Mouse (Mus musculus): ENCODE results near the gene Phgr1. TPM values are rescaled to one million over a fixed set of nuclear protein-coding genes. Genes with fewer than 3 reads are reported as not detected.
A peak's percentile ranks its signal among the peaks of the same experiment; 100 is the strongest.

The Phgr1 gene
- polyA plus RNA-seq, 1 experiment from 2014 or later = not detected

DNA sequence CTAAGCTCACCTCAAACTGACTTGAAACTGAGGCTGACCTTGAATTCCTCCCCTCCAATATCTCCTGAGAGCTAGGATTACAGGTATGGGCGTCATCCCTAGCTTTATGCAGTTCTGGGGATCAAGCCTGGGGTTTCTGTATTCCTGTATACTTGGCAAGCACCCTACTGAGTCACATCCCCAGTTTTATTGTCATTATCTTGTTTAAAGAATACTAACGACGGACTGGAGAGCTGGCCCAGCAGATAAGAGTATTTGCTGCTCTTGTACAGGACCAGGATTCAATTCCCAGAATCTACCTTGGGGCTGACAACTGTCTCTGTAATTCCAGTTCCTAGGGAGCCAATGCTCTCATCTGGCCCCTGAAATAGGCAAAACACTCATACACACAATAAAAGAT is 33.2 kb downstream of the Phgr1 start:
- Histone ChIP-seq H3K9me3 (replicated peaks) (no peaks in the 10 kb centered on the region), H3K9ac (peak overlapping the region; percentile 47), H3K27me3 (replicated peaks) (no peaks in the 10 kb centered on the region), H3K36me3 (no peaks in the 10 kb centered on the region), H3K27ac (peak overlapping the region; percentile 98), H3K4me2 (peak overlapping the region; percentile 17), H3K4me1 (peaks cover 54% of the 10 kb centered on the region), H3K4me3 (no peak overlapping the region)
- 13% methylated on average over 3 of the region's 3 CpGs for WGBS (ENCODE audit: insufficient replicate concordance)
- ATAC-seq = peak; percentile 68

- H3K36me3 ChIP-seq = no peaks in the 10 kb centered on the region
- no peak for ATAC-seq
Measured at GRCm38 (mm10) chr2:118806860-118807259, 34.3 kb downstream of the Phgr1 start.

DNA sequence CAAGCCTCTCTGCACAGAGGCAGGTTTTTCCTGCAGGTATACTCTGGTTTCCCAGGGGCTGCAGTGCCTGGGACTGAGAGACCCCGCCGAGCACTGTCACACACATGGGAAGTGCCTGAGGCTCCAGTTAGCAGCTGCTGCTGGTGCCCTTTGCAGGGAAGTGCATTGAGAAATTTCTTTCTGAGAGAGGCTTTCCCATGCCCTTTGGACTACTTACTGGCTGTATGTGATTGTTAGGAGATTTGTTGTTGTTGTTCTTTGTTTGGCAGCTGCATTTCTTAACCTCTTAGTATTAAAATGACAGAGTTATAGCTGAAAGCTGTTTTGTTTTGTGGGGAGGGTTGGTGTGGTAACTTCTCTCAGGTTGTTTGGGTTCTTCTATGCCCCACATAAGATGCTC is 38.3 kb downstream of the Phgr1 start:
- no peak for ATAC-seq
- Histone ChIP-seq H3K4me1 (peaks cover 38% of the 10 kb centered on the region), H3K27ac (no peak overlapping the region), H3K36me3 (peaks cover 8% of the 10 kb centered on the region), H3K9me3 (replicated peaks) (no peaks in the 10 kb centered on the region), H3K27me3 (replicated peaks) (no peaks in the 10 kb centered on the region), H3K4me2 (no peak overlapping the region), H3K4me3 (no peak overlapping the region), H3K9ac (no peak overlapping the region)
- 66% methylated on average over 2 of the region's 2 CpGs for WGBS (ENCODE audit: insufficient replicate concordance)

More at GRCm38 (mm10) chr2:118806860-118807259, 34.3 kb downstream of the Phgr1 start:
- Histone ChIP-seq H3K27ac (peak overlapping the region; percentile 98), H3K9me3 (replicated peaks) (no peaks in the 10 kb centered on the region), H3K4me3 (no peak overlapping the region), H3K4me2 (no peak overlapping the region), H3K4me1 (peaks cover 50% of the 10 kb centered on the region), H3K9ac (peak overlapping the region; percentile 47; the same call in 1 of the 2 replicates), H3K27me3 (replicated peaks) (no peaks in the 10 kb centered on the region)
- 64% methylated on average over 4 of the region's 4 CpGs for WGBS (ENCODE audit: insufficient replicate concordance)

DNA sequence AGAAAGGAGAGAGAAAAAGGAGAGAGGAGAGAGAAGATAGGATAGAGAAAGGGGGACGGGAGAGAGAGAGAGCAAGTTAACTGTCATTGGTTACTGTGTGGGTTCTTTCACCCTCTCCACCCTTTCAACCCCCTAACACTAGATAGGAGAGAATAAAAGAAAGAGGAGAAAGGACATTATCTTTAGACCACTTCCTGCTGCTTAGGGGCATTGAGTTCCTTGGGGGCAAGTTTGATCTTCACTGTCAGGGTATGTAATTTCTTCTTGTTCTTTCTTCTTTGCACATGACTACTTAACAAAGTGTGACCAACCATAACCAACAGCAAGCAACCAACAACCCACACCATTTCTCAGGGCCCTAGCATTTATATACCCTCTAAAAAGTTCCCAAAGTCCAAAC is 40.2 kb downstream of the Phgr1 start:
- no peak for ATAC-seq
- Histone ChIP-seq H3K36me3 (peaks cover 23% of the 10 kb centered on the region), H3K4me2 (no peak overlapping the region), H3K4me3 (no peak overlapping the region), H3K27ac (no peak overlapping the region), H3K4me1 (peaks cover 27% of the 10 kb centered on the region), H3K27me3 (replicated peaks) (no peaks in the 10 kb centered on the region), H3K9ac (no peak overlapping the region), H3K9me3 (replicated peaks) (no peaks in the 10 kb centered on the region)
- 15% methylated on average over 1 of the region's 1 CpGs for WGBS (ENCODE audit: insufficient replicate concordance)

DNA sequence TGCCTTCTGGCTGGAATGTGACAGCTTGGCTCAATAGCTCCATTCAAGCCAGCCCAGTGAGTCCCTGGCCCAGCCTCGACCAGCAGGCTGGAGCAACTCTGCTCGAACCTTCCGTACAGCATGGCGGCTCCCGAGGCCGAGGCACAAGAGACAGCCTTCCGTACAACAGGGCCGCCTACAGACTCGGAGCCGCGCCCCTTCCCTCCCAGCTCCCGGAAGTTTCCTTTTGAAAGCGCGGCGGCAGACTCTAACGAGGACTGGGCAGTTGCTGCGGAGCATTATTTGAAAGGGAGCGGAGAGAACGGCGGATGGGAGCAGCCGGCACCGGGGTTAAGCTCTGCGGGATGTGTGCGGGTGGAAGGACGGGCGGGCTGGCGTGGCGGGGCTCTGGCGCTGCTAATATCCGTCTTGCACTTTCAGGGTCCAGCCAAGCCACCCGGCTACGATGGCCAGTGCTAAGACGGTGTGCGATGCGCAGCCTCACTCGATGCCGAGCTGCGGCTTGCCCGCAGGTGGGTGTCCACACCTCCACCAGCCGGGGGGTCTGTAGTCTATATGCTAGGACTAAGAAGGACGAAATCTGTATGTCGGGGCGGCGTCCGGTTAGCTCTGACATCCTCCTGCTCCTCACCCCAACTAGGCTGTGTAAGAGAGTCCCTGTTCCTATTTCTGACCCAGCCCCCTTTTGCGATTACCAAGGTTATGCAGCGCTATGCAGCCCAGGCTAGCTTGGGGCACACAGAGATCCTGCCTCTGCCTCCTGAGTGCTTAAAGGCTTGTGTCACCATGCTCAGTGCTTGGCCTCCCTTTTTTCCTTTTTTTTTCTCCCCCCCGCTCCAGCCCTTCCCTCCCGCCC is 41.6 kb downstream of the Phgr1 start, which contains the start of gene Knstrn:
Gene Knstrn, plus strand, starts transcription at position 23 of the 856 bp plus-strand sequence.
- peaks cover 27% of the 10 kb centered on the region for H3K4me1 ChIP-seq
- peak within 1 kb of the TSS; percentile 90 for H3K9ac ChIP-seq
- H3K4me2 ChIP-seq = peak within 1 kb of the TSS; percentile 81
- H3K9me3 ChIP-seq (replicated peaks) = peaks cover 2% of the 10 kb centered on the region; the same call in 1 of the 2 replicates
- peak within 1 kb of the TSS; percentile 87 for H3K4me3 ChIP-seq
- peak within 1 kb of the TSS; percentile 91 for H3K27ac ChIP-seq
- WGBS (ENCODE audit: insufficient replicate concordance) = under 1% methylated on average over 49 of the region's 49 CpGs
- peak; percentile 95 for ATAC-seq
- peaks cover 38% of the 10 kb centered on the region for H3K36me3 ChIP-seq
- H3K27me3 ChIP-seq (replicated peaks) = no peaks in the 10 kb centered on the region

DNA sequence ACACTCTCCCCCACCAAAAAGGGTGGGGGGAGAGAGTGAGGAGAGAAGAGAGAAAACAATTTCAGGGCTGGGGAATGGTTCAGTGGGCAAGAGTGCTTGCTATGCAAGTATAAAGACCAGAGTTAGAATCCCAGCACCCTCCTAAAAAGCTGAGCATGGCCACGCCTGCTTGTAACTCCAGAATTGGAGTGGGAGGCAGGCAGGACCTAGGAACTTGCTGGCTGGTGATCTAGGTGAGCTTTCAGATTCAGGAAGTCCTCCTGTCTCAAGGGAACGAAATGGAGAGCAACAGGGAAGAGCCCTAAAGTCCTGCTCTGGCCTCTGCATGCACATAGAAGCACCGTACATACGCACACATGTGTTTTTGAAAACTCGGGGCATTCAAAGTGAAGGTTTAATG is 50.2 kb downstream of the Phgr1 start:
- Histone ChIP-seq H3K9me3 (replicated peaks) (peaks cover 17% of the 10 kb centered on the region; the same call in 1 of the 2 replicates), H3K9ac (no peak overlapping the region), H3K27me3 (replicated peaks) (no peaks in the 10 kb centered on the region), H3K36me3 (peaks cover 91% of the 10 kb centered on the region), H3K4me2 (no peak overlapping the region), H3K4me1 (no peaks in the 10 kb centered on the region), H3K4me3 (no peak overlapping the region), H3K27ac (no peak overlapping the region)
- no peak for ATAC-seq
- 79% methylated on average over 5 of the region's 5 CpGs for WGBS (ENCODE audit: insufficient replicate concordance)

- no peak overlapping the region for H3K9ac ChIP-seq
- H3K4me3 ChIP-seq = no peak overlapping the region
- no peak overlapping the region for H3K27ac ChIP-seq
- ATAC-seq = no peak
- no peaks in the 10 kb centered on the region for H3K27me3 ChIP-seq (replicated peaks)
- no peaks in the 10 kb centered on the region for H3K4me1 ChIP-seq
- peaks cover 91% of the 10 kb centered on the region for H3K36me3 ChIP-seq
- H3K4me2 ChIP-seq = no peak overlapping the region
- H3K9me3 ChIP-seq (replicated peaks) = peaks cover 13% of the 10 kb centered on the region; the same call in 1 of the 2 replicates
- 91% methylated on average over 4 of the region's 4 CpGs for WGBS (ENCODE audit: insufficient replicate concordance)
Measured at GRCm38 (mm10) chr2:118824396-118824795, 51.8 kb downstream of the Phgr1 start.

Other genes with a start within 250 kb of the Phgr1 start
- 0.62 and 0.83 TPM in 2 replicates for gene Bmf, start 223.1 kb upstream of the Phgr1 start, polyA plus RNA-seq (2016; fragmentation: Nextera tagmentation; extraction: Ambion mirVana)
- 70.9 and 72.5 TPM in 2 replicates for gene Bub1b, start 174.6 kb upstream of the Phgr1 start, polyA plus RNA-seq (2016; fragmentation: Nextera tagmentation; extraction: Ambion mirVana)
- 1.4 and 1.9 TPM in 2 replicates for gene Pak6, start 109.5 kb upstream of the Phgr1 start, polyA plus RNA-seq (2016; fragmentation: Nextera tagmentation; extraction: Ambion mirVana)
- 0.07 TPM in 1 of 2 replicates, not detected in the other for gene Ankrd63, start 68.8 kb upstream of the Phgr1 start, polyA plus RNA-seq (2016; fragmentation: Nextera tagmentation; extraction: Ambion mirVana)
- 2.5 and 2.6 TPM in 2 replicates for gene Plcb2, start 44.3 kb upstream of the Phgr1 start, polyA plus RNA-seq (2016; fragmentation: Nextera tagmentation; extraction: Ambion mirVana)
- 23.1 TPM in 2 replicates for gene Inafm2, start 27.0 kb upstream of the Phgr1 start, polyA plus RNA-seq (2016; fragmentation: Nextera tagmentation; extraction: Ambion mirVana)
- 0.36 and 0.39 TPM in 2 replicates for gene Ccdc9b, start 10.1 kb upstream of the Phgr1 start, polyA plus RNA-seq (2016; fragmentation: Nextera tagmentation; extraction: Ambion mirVana)
- gene Disp2, start 7.0 kb downstream of the Phgr1 start, polyA plus RNA-seq (2016; fragmentation: Nextera tagmentation; extraction: Ambion mirVana) = 0.35 and 0.37 TPM in 2 replicates
- 92.8 and 95.2 TPM in 2 replicates for gene Knstrn, start 41.2 kb downstream of the Phgr1 start, polyA plus RNA-seq (2016; fragmentation: Nextera tagmentation; extraction: Ambion mirVana)
- gene Ivd, start 89.2 kb downstream of the Phgr1 start, polyA plus RNA-seq (2016; fragmentation: Nextera tagmentation; extraction: Ambion mirVana) = 27.9 and 30.8 TPM in 2 replicates
- gene Bahd1, start 127.6 kb downstream of the Phgr1 start, polyA plus RNA-seq (2016; fragmentation: Nextera tagmentation; extraction: Ambion mirVana) = 5.1 and 5.6 TPM in 2 replicates
- gene Chst14, start 153.7 kb downstream of the Phgr1 start, polyA plus RNA-seq (2016; fragmentation: Nextera tagmentation; extraction: Ambion mirVana) = 8.8 and 9.5 TPM in 2 replicates

Data from liver, embryonic 12.5 days (tissue).